Mouse (Mus musculus) limb, embryonic 14.5 days (tissue): Measurements from ENCODE around the gene Rgs8. TPM values are rescaled to one million over a fixed set of nuclear protein-coding genes. Genes with fewer than 3 reads are reported as not detected.

Experiments
- ATAC-seq: fragments of 200-750 bp; cut with Nextera tagmentation; 2 replicates; pipeline ENCODE4 v1.8.0; 2017; ENCODE audit warnings: low read depth, moderate number of reproducible peaks, moderate TSS enrichment; ENCODE audit not compliant: low FRiP score
- DNase-seq: peaks from one replicate; pipeline ENCODE4 v3.0.0-alpha.2; 2015; ENCODE audit warnings: low spot score
- H3K27ac ChIP-seq: fragments of 300-500 bp; sonication (generic); replicated peaks from 2 replicates; pipeline ENCODE4 v1.5.1; 2014; ENCODE audit warnings: low read depth, mild to moderate bottlenecking, low read length, moderate library complexity, mixed read lengths
- H3K27me3 ChIP-seq: fragments of 300-500 bp; sonication (generic); 2 replicates; pipeline ENCODE4 v1.6.1; 2014; ENCODE audit warnings: low read length, mixed read lengths; ENCODE audit not compliant: control insufficient read depth, insufficient read depth
- H3K36me3 ChIP-seq: fragments of 300-500 bp; sonication (generic); 2 replicates; pipeline ENCODE4 v1.6.1; 2014; ENCODE audit warnings: mild to moderate bottlenecking, low read length, moderate library complexity, mixed read lengths; ENCODE audit not compliant: control insufficient read depth, insufficient read depth
- H3K4me1 ChIP-seq: fragments of 300-500 bp; sonication (generic); 2 replicates; pipeline ENCODE4 v1.6.1; 2014; ENCODE audit warnings: antibody characterized with exemption, low read length, mixed read lengths; ENCODE audit not compliant: control insufficient read depth, insufficient read depth
- H3K4me2 ChIP-seq: fragments of 300-500 bp; sonication (generic); replicated peaks from 2 replicates; pipeline ENCODE4 v1.6.1; 2014; ENCODE audit warnings: low read depth, mild to moderate bottlenecking, low read length, moderate library complexity; ENCODE audit not compliant: severe bottlenecking
- H3K4me3 ChIP-seq: fragments of 300-500 bp; sonication (generic); replicated peaks from 2 replicates; pipeline ENCODE4 v1.5.1; 2014; ENCODE audit warnings: low read length
- H3K9ac ChIP-seq: fragments of 300-500 bp; sonication (generic); 2 replicates; pipeline ENCODE4 v1.6.1; 2014; ENCODE audit warnings: mild to moderate bottlenecking, low read depth, low read length, moderate library complexity; ENCODE audit not compliant: severe bottlenecking
- H3K9me3 ChIP-seq: fragments of 300-500 bp; sonication (generic); 2 replicates; pipeline ENCODE4 v1.6.1; 2016; ENCODE audit warnings: low read length; ENCODE audit not compliant: control insufficient read depth
- POLR2A ChIP-seq: fragments of 200-500 bp; IDR thresholded peaks from 2 replicates; pipeline ENCODE4 v1.8.0; 2012; ENCODE audit warnings: inconsistent platforms, mild to moderate bottlenecking, moderate library complexity, borderline replicate concordance; ENCODE audit not compliant: insufficient read depth, insufficient read length; ENCODE audit errors: extremely low read depth
- WGBS: fragments of 180-500 bp; shearing (Covaris S2); extraction: QIAGEN DNeasy Blood & Tissue Kit; methylation state at CpG from one replicate; pipeline ENCODE4 v1.1.7; 2014; 5-methylcytosine and 5-hydroxymethylcytosine counted together
- polyA plus RNA-seq, 2 experiments: library from polyadenylated mRNA; depleted of rRNA in 1 of 2; stranded (reverse) in 1 of 2; unstranded in 1 of 2; fragments of >200 nt; fragmentation: Nextera tagmentation in 1 of 2; extraction: Ambion mirVana in 1 of 2; gene quantifications; 2 replicates each; pipeline versions ENCODE4 v1.2.1 to v1.2.3; 2012 to 2014

The Rgs8 gene
- polyA plus RNA-seq, 2 experiments = 1.3 to 1.9 TPM

DNA sequence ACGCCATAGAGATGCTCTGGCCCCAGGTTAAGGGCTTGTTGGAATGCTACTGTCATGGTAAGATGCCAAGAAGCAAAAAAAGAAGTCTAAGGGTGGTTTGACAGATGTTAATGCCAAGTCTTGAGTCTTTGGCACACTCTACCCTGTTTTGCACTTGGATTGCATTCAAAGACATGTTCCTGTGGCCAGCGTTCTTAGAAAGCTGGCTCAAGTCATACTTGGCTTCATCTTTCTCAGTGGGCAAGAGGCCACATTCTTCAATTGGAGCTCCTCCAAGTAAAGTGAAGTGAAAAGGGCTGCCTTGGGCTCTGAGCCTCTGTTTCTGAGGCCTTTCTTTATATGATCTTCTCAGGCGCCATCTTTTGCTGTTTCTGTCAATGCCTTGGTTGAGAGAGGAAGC lies 17.3 kb upstream of the Rgs8 start:
- H3K27me3 ChIP-seq = no peaks in the 10 kb centered on the region
- no peak overlapping the region for H3K9ac ChIP-seq
- H3K4me1 ChIP-seq = peaks cover 11% of the 10 kb centered on the region; the same call in 1 of the 2 replicates
- no peak for TF ChIP-seq POLR2A
- WGBS = 62% methylated on average over 3 of the region's 3 CpGs
- no peak overlapping the region for H3K27ac ChIP-seq
- H3K4me3 ChIP-seq = no peak overlapping the region
- ATAC-seq = no peak
- no peaks in the 10 kb centered on the region for H3K36me3 ChIP-seq
- H3K4me2 ChIP-seq = no peak overlapping the region
- no peaks in the 10 kb centered on the region for H3K9me3 ChIP-seq
- peak; percentile 71 for DNase-seq

DNA sequence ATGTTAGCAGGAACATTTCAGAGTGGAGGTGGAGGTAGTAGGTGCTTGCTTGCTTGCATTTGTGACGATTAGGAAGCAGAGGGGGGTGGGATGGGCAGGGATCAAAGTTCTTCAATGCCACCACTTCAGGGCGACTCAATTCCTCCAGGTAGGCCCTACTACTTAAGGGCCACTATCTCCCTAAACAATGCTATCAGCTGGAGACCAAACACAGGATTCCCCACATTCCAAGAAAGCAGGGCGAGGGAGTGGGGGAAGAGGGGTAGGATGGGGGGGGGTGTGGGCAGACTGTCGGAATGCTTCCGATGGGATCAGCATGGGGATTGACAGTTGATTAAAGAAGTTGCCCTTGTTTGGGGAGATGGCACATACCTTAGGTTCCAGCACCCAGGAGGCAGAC lies 16.0 kb upstream of the Rgs8 start:
- H3K9ac ChIP-seq = no peak overlapping the region
- H3K9me3 ChIP-seq = no peaks in the 10 kb centered on the region
- TF ChIP-seq POLR2A = no peak
- no peak overlapping the region for H3K4me2 ChIP-seq
- no peak overlapping the region for H3K4me3 ChIP-seq
- no peak for ATAC-seq
- no peak for DNase-seq
- H3K36me3 ChIP-seq = no peaks in the 10 kb centered on the region
- WGBS = 65% methylated on average over 5 of the region's 5 CpGs
- peaks cover 18% of the 10 kb centered on the region for H3K4me1 ChIP-seq
- H3K27ac ChIP-seq = no peak overlapping the region
- H3K27me3 ChIP-seq = no peaks in the 10 kb centered on the region

- DNase-seq (peak; percentile 91), ATAC-seq (peak; percentile 94)
- TF ChIP-seq POLR2A = no peak
- Histone ChIP-seq H3K27ac (peak overlapping the region; percentile 80), H3K4me2 (peak overlapping the region; percentile 47), H3K9ac (peak overlapping the region; percentile 13; the same call in 1 of the 2 replicates), H3K4me3 (peak overlapping the region; percentile 10), H3K27me3 (no peaks in the 10 kb centered on the region), H3K4me1 (peaks cover 20% of the 10 kb centered on the region), H3K36me3 (no peaks in the 10 kb centered on the region), H3K9me3 (no peaks in the 10 kb centered on the region)
- WGBS = under 1% methylated on average over 9 of the region's 9 CpGs
These were observed 11.3 kb upstream of the Rgs8 start for GRCm38 (mm10) chr1:153641492-153641939.

DNA sequence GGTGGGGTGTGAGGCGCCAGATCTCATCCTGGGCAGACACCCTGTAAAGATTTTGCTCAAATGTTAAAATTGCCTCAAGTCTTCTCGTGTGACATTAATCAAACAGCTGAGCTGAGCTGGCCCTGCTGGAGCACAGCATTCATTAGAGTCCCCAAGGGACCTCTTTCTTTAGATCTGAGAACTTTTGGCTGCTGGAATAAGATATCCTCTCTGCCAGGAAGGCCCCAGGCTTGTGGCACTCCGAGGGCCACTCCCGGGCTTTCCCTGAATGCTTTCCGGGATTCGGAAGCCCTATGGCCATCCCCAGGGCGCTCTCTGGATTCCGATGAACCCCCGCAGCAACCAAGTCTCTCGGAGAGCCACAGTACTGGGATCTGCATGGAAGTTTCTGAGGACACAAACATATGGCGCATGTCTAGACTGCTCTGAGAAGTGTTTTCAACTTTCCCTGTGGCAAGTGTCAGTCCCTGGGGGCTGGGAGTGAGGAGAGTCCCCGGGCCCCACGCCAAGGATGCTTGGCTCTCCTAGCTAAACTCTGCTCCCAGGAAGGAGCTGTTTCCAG lies 10.8 kb upstream of the Rgs8 start:
- H3K9me3 ChIP-seq = no peaks in the 10 kb centered on the region
- peak overlapping the region; percentile 47 for H3K4me2 ChIP-seq
- H3K4me1 ChIP-seq = peaks cover 20% of the 10 kb centered on the region
- H3K36me3 ChIP-seq = no peaks in the 10 kb centered on the region
- DNase-seq (peak; percentile 90), ATAC-seq (peak; percentile 67)
- peak overlapping the region; percentile 80 for H3K27ac ChIP-seq
- no peak for TF ChIP-seq POLR2A
- WGBS = 3% methylated on average over 13 of the region's 13 CpGs
- no peak overlapping the region; the same call in 1 of the 2 replicates for H3K9ac ChIP-seq
- H3K27me3 ChIP-seq = no peaks in the 10 kb centered on the region
- peak overlapping the region; percentile 10 for H3K4me3 ChIP-seq

DNA sequence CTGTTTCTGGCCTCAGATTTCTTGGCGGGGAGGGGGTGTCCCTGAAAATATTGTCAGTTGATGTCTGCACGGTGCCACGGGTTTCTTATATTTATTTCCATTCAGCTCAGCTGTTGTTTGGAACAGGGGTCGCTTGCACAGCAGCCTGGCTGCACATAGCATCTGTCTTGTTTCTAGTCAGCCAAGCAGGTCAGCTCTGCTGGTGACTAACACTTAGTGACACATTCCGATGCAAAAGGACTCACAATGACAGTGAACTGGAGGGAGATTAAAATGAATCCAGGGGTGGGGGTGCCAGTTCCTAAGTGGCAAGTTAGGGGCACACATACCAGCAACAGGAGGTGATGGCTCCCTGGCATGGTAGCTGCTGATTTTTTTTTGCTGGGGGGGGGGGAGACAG lies 849 bp downstream of the Rgs8 start:
- H3K9ac ChIP-seq = peak overlapping the region; percentile 28; the same call in 1 of the 2 replicates
- H3K4me3 ChIP-seq = peak overlapping the region; percentile 34
- no peak for TF ChIP-seq POLR2A
- no peak overlapping the region for H3K27ac ChIP-seq
- no peaks in the 10 kb centered on the region for H3K9me3 ChIP-seq
- peak; percentile 72 for ATAC-seq
- no peaks in the 10 kb centered on the region for H3K36me3 ChIP-seq
- no peak for DNase-seq
- peaks cover 19% of the 10 kb centered on the region for H3K4me1 ChIP-seq
- H3K4me2 ChIP-seq = peak overlapping the region; percentile 59
- H3K27me3 ChIP-seq = peaks cover 29% of the 10 kb centered on the region
- WGBS = 16% methylated on average over 5 of the region's 5 CpGs
